Mouse (Mus musculus) embryonic facial prominence, embryonic 11.5 days (tissue): ENCODE data around the gene Tbc1d10c. TPM values are rescaled to one million over a fixed set of nuclear protein-coding genes. Genes with fewer than 3 reads are reported as not detected.
A peak's percentile ranks its signal among the peaks of the same experiment; 100 is the strongest.

Experiments used
- ATAC-seq: fragments of 200-750 bp; cut with Nextera tagmentation; replicated peaks from 2 replicates; pipeline ENCODE4 v1.8.0; 2017; ENCODE audit warnings: low read depth; ENCODE audit not compliant: insufficient number of reproducible peaks, low FRiP score, low TSS enrichment
- DNase-seq: peaks from one replicate; pipeline ENCODE4 v3.0.0-alpha.2; 2015; ENCODE audit warnings: low spot score
- H3K27ac ChIP-seq: fragments of 300-500 bp; sonication (generic); replicated peaks from 2 replicates; pipeline ENCODE4 v1.5.1; 2014; ENCODE audit warnings: mild to moderate bottlenecking, low read depth, low read length, control low read depth
- H3K27me3 ChIP-seq: fragments of 300-500 bp; sonication (generic); 2 replicates; pipeline ENCODE4 v1.6.1; 2014; ENCODE audit warnings: mild to moderate bottlenecking, low read length, moderate library complexity, mixed read lengths; ENCODE audit not compliant: control insufficient read depth, insufficient read depth
- H3K36me3 ChIP-seq: fragments of 300-500 bp; sonication (generic); replicated peaks from 2 replicates; pipeline ENCODE4 v1.6.1; 2014; ENCODE audit warnings: low read depth, mild to moderate bottlenecking, low read length, moderate library complexity, mixed read lengths; ENCODE audit not compliant: control insufficient read depth, insufficient read depth
- H3K4me1 ChIP-seq: fragments of 300-500 bp; sonication (generic); 2 replicates; pipeline ENCODE4 v1.6.1; 2014; ENCODE audit warnings: low read length, mixed read lengths; ENCODE audit not compliant: control insufficient read depth, insufficient read depth
- H3K4me2 ChIP-seq: fragments of 300-500 bp; sonication (generic); 2 replicates; pipeline ENCODE4 v1.6.1; 2014; ENCODE audit warnings: low read depth, mild to moderate bottlenecking, control low read depth, low read length, moderate library complexity
- H3K4me3 ChIP-seq: fragments of 300-500 bp; sonication (generic); 2 replicates; pipeline ENCODE4 v1.5.1; 2014; ENCODE audit warnings: low read depth, low read length, control low read depth
- H3K9ac ChIP-seq: fragments of 300-500 bp; sonication (generic); replicated peaks from 2 replicates; pipeline ENCODE4 v1.6.1; 2014; ENCODE audit warnings: mild to moderate bottlenecking, control low read depth, low read length
- H3K9me3 ChIP-seq: fragments of 300-500 bp; sonication (generic); replicated peaks from 2 replicates; pipeline ENCODE4 v1.6.1; 2016; ENCODE audit warnings: mild to moderate bottlenecking, low read length, inconsistent platforms, mixed read lengths; ENCODE audit not compliant: control insufficient read depth
- WGBS: fragments of 180-500 bp; shearing (Covaris S2); extraction: QIAGEN DNeasy Blood & Tissue Kit; methylation state at CpG from one replicate; pipeline ENCODE4 v1.1.7; 2014; 5-methylcytosine and 5-hydroxymethylcytosine counted together
- polyA plus RNA-seq: library from polyadenylated mRNA; unstranded; fragments of >200 nt; fragmentation: Nextera tagmentation; extraction: Ambion mirVana; gene quantifications from 2 replicates; pipeline ENCODE4 v1.2.1, GENCODE M21; 2014

Gene Tbc1d10c
- polyA plus RNA-seq, result 0.96 and 1.4 TPM in 2 replicates

DNA sequence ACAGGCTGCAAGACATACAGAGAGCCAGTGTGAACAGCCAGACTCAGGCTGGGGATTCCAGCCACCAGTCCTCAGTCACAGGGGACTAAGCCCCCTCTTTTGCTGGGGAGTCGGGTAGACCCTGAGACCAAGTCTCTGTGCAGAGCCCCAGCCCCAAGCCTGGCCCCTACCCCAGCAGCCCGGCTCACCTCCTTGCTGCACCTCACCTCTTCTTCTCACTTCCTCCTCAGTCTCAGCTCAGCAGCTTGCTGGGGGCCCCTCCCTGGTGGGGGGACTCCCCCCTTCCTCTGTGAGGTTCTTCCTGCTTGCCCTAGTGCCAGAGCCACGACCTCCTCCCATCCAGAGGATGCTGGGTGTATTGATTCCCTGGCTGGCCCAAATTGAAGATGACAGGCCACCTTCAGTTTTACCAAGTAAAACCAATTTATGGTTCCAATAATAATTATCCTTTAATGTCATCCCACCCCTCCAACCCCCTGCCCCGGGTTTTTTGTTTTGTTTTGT, at the start of gene Tbc1d10c:
Gene Tbc1d10c, minus strand, starts transcription at position 454 of the 504 bp plus-strand sequence.
- Histone ChIP-seq H3K9me3 (no peaks in the 10 kb centered on the region), H3K4me2 (peak within 1 kb of the TSS; percentile 58), H3K27me3 (no peaks in the 10 kb centered on the region), H3K36me3 (peaks cover 13% of the 10 kb centered on the region), H3K9ac (peak within 1 kb of the TSS; percentile 96), H3K4me1 (peaks cover 3% of the 10 kb centered on the region), H3K27ac (peak within 1 kb of the TSS; percentile 90), H3K4me3 (peak within 1 kb of the TSS; percentile 97)
- 67% methylated on average over 4 of the region's 4 CpGs for WGBS
- DNase-seq (no peak), ATAC-seq (no peak)

DNA sequence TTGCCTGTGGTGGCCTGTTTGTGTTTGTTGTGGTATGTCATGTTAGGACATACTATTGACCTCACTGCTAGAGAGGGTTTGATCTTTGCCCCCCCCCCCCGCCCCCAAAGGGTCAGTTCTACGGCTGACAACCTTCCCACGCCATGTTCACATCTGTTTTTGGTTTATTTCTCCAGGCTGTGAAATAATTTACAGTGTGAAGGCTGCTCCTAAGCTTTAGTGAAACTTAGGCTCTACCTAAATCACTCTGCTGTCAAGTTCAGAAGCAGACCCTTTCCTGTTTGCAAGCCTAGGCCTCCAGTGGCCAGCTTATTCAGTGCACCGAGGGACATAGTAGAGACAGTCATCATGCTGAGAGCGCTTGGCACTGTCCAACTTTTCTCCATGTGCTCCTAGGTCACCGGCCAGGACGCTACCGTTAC, 49.2 kb upstream of the Tbc1d10c start:
- no peak for DNase-seq

DNA sequence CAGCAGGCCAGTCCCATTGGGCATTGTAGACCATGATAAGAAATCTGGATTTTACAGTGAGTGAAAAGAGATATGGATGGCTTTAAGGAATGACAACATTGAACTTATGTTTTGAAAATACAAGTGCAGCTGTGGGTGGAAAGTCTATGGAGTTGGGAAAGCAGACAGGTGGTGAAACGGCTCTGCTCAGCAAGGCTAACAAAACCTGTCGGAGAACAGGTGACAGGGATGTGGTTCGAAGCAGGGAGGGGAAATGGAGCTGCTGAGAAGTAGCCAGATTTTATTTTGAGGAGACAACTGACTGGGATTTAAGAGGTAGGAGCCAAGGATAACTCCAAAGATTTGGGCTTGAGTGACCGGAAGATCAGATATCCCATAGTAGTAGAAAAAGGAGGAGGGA, 43.5 kb upstream of the Tbc1d10c start:
- no peaks in the 10 kb centered on the region for H3K9me3 ChIP-seq
- H3K27me3 ChIP-seq, result no peaks in the 10 kb centered on the region
- no peaks in the 10 kb centered on the region for H3K4me1 ChIP-seq
- H3K27ac ChIP-seq, result no peak overlapping the region
- ATAC-seq (no peak), DNase-seq (no peak)
- 77% methylated on average over 4 of the region's 4 CpGs for WGBS
- H3K4me2 ChIP-seq, result no peak overlapping the region
- no peaks in the 10 kb centered on the region for H3K36me3 ChIP-seq
- no peak overlapping the region for H3K9ac ChIP-seq
- H3K4me3 ChIP-seq, result no peak overlapping the region

More for the DNA sequence above, 49.2 kb upstream of the Tbc1d10c start:
- Histone ChIP-seq H3K27me3 (no peaks in the 10 kb centered on the region), H3K9ac (no peak overlapping the region), H3K27ac (no peak overlapping the region), H3K4me1 (no peaks in the 10 kb centered on the region), H3K9me3 (no peaks in the 10 kb centered on the region), H3K4me2 (no peak overlapping the region), H3K36me3 (no peaks in the 10 kb centered on the region), H3K4me3 (no peak overlapping the region)
- ATAC-seq, result no peak
- WGBS, result 46% methylated on average over 8 of the region's 8 CpGs

DNA sequence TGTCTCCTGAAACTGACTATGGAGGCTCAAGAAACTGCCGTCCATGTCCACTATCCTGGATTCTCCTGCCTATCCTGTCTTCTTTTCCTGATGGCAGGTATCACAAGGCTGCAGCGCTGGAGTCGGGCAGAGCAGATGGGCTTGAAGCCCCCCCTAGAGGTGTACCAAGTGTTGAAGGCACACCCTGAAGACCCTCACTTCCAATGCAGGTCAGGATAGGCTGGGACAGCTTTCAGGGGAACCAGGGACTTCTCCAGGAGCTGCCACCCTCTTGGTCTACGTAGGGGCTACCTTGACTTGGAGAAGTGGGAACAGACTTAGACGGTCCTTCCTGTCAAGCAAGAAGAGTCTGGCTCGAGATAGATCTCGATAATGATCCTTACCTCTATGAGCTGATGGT, 41.6 kb upstream of the Tbc1d10c start:
- Histone ChIP-seq H3K27ac (no peak overlapping the region), H3K9ac (no peak overlapping the region), H3K4me2 (no peak overlapping the region), H3K4me3 (no peak overlapping the region), H3K27me3 (0 out of 2 replicates have a peak, but pooled peaks cover 2% of the 10 kb centered on the region), H3K36me3 (no peaks in the 10 kb centered on the region), H3K9me3 (no peaks in the 10 kb centered on the region), H3K4me1 (no peaks in the 10 kb centered on the region)
- ATAC-seq, result no peak
- 80% methylated on average over 7 of the region's 7 CpGs for WGBS
- DNase-seq, result no peak

DNA sequence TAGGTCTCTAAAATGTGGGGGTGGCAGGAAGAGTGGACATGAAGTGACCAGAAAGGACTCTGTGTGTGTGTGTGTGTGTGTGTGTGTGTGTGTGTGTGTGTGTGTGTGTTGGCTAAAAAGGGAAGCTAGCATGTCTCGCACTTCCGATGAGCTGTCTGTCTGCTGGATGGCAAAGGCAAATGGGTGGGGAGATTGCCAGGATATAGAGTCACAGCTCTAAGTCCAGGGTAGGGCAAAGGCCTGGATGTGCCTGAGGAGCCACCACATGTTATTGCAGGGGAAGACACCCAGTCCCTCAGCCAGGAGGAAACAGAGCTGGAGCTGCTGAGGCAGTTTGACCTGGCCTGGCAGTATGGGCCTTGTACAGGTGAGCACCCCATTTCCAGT, 41.1 kb upstream of the Tbc1d10c start:
- Histone ChIP-seq H3K9ac (peak overlapping the region; percentile 60), H3K4me3 (peak overlapping the region; percentile 59), H3K4me2 (peak overlapping the region; percentile 85), H3K4me1 (no peaks in the 10 kb centered on the region), H3K36me3 (no peaks in the 10 kb centered on the region), H3K27me3 (0 out of 2 replicates have a peak, but pooled peaks cover 2% of the 10 kb centered on the region), H3K27ac (no peak overlapping the region), H3K9me3 (no peaks in the 10 kb centered on the region)
- DNase-seq, result no peak
- no peak for ATAC-seq
- 63% methylated on average over 2 of the region's 2 CpGs for WGBS

DNA sequence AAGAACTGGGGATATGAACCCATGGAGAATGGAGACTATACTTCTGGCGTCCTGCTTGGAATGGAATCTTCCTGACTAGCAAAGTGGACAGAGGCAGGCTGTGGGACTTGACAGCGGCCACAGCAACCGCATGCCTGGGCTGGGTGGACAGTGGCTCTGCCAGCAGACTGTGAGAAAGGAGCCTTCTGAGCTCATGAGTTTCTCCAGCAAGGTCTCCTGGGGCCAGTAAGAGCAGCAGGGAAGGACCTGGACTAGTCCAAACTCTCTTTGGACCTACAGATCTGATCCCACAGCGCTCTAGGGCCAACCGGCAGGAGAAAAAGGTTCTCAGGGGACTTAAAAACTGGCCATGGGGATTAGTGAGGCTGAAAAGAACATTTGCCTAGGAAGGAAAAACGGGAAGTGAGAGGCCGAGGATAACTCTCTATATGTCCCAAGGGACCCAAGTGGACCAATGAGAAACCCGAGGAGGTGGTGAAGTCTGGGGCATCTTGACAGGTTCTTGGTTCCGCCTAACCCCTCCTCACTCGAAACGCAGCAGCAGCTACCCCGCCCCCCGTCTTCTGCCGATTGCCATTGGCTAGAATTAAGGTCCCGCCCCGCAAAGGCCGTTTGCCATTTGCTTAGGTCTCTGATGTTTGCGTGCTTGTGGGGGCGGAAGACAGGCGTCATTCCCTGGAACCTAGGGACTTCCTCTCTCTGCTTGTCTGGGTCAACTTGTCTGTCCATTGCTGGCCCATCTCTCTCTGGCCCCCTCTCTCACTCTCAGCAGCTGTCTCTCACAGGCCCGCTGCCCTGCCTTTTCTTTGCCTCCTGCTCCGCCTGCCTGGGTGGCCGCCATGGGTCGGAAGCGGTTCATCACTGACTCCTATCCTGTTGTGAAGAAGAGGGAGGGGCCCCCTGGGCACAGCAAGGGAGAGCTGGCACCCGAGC, 40.4 kb upstream of the Tbc1d10c start, which contains the start of gene Pold4:
Gene Pold4, plus strand, starts transcription at position 647 of the 933 bp plus-strand sequence.
- 11% methylated on average over 26 of the region's 26 CpGs for WGBS
- DNase-seq, result peak; percentile 94
- Histone ChIP-seq H3K9ac (peak within 1 kb of the TSS; percentile 60), H3K4me1 (no peaks in the 10 kb centered on the region), H3K9me3 (no peaks in the 10 kb centered on the region), H3K4me3 (peak within 1 kb of the TSS; percentile 59), H3K27me3 (0 out of 2 replicates have a peak, but pooled peaks cover 2% of the 10 kb centered on the region), H3K36me3 (no peaks in the 10 kb centered on the region), H3K27ac (peak within 1 kb of the TSS; percentile 17; the same call in 1 of the 2 replicates), H3K4me2 (peak within 1 kb of the TSS; percentile 85)
- ATAC-seq, result peak; percentile 51

DNA sequence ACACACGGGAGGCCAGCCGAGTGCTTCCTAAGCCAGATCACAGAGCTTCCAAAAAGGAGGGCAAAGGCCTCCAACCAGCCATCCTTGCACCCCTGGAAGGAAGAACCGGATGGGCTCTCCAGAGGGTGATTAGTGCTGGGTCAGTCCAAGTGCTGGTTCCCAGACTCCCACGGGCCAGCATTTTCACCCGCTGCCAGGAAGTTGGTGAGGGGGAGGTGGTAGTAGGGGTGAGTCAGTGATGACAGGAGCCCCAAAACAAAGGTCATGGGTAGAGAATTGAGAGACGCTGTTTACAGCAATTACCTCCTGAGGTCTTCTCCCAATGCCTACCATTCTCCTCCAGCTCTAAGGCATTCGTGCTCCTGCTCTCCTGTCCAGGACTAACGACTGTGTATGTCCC, 39.3 kb upstream of the Tbc1d10c start:
- no peak overlapping the region for H3K9ac ChIP-seq
- 81% methylated on average over 8 of the region's 8 CpGs for WGBS
- DNase-seq (no peak), ATAC-seq (no peak)
- no peaks in the 10 kb centered on the region for H3K36me3 ChIP-seq
- H3K27ac ChIP-seq, result no peak overlapping the region
- no peaks in the 10 kb centered on the region for H3K9me3 ChIP-seq
- H3K4me2 ChIP-seq, result no peak overlapping the region
- no peak overlapping the region for H3K4me3 ChIP-seq
- 0 out of 2 replicates have a peak, but pooled peaks cover 2% of the 10 kb centered on the region for H3K27me3 ChIP-seq
- H3K4me1 ChIP-seq, result no peaks in the 10 kb centered on the region
